Mouse (Mus musculus) heart, postnatal 14 days (tissue): ENCODE measurements around the gene Mgmt. TPM values are rescaled to one million over a fixed set of nuclear protein-coding genes. Genes with fewer than 3 reads are reported as not detected.

Experiments used
- DNase-seq, 2 experiments: peaks; one replicate each; pipeline ENCODE4 v3.0.0; 2021 to 2022
- intact Hi-C: fragments of 180-260 bp; cut with DNase I; formaldehyde crosslinking; loops from one replicate; pipeline ENCODE4 v1.15.1; 2025
- total RNA-seq, 2 experiments: library from RNA; stranded (reverse); gene quantifications; 2 replicates each; pipeline ENCODE4 v1.2.3; 2021

Gene Mgmt
- total RNA-seq, 2 experiments from 2014 or later: 3.4 to 3.6 TPM

DNA sequence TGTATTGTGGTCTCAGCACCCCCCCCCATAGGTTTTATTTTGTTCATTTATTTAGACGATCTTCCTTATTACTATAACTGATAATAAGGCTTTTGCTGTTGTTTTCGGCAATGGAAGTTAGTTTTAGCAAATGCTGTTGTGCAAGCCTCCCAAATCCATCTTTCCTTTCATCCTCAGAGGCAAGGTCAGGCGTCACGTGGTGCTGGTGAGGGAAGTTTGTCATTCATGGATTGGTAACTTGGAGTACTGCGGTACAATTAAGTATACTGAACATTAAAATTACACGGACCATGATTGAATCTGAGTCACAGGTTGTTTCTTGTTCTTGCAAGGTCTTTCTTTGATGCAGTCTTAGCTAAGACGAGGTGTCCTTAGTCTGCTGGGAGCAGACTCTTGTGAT is 77.9 kb downstream of the Mgmt start:
- no peak for DNase-seq
- intact Hi-C loops: no loop called here

DNA sequence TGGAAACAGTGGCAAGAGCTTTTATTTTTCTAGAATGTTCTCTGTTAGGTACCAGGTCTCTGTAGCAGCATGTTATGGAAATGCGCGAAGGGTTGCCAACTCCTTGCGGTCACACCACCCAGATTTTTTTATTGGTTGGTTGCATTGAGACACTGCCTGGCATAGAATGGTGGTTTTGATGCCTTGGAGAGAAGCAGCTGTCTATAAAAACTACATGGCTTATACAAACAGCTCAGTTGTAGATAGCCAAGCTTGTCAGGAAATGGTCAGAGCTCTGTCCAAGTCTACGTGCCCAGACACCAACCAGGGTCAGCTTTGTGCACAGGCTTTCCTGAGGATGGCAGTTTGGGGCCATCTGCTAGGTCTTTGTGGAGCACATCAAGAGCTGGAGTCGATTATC is 80.6 kb downstream of the Mgmt start:
- intact Hi-C loops: no loop called here
- no peak for DNase-seq

DNA sequence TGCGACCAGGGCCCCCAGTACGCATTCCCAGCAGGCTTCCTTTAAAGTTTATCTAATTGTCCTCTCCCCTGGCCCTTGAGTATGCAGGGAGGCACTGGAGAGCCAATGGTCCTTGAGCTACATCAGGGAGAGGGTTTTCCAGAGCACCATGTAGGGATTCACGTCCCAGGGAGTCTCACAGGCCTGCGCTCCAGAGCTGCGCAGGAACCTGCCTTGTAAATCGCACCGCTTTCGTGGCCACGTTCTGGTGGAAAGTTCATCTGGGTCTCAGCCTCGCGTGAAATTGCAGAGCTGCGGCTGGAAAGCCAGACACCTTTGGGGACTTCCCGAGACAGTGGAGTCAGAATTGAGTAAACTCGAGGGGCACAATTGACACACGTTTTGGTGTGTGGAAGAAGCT is 103.0 kb downstream of the Mgmt start:
- no peak for DNase-seq
- intact Hi-C loops: no loop called here

DNA sequence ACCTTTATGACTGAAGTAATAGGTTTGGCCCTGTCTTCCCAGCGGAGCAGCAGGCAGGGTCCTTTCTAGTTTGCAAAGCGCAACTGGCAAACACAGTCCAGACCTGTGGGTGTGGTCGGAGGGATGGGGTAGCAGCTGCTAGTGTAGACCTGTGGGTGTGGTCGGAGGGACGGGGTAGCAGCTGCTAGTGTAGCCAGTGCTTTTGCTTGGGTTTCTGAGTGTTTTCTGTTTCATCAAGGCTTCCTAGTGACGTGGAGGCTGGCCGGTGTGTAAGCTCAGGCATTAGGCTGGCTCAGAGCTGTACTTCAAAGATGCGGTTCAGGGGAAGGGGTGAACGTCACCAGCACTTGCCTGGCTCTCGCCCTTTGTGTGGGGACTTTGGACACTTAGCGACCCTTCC is 106.3 kb downstream of the Mgmt start:
- DNase-seq: no peak
- intact Hi-C loops: no loop called here

DNA sequence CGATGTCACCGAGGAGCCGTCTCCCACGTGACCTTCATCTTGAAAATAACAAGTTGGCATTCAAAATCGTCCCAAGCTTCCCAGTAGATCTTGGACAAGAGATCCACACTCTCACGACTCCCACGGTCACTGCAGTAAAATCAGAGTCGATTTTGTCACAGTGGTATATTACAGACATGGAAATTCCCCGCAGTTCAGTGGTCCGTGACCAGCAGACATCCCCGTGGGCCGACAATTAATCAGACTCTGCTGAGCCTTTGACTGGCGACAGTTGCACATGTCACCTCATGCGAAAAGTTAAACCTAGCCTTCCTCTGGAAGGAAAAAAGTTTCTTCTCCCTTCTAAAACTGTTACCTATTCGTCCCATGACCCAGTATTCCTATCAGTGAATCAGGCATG is 106.8 kb downstream of the Mgmt start:
- DNase-seq: no peak
- intact Hi-C loops: no loop called here

DNA sequence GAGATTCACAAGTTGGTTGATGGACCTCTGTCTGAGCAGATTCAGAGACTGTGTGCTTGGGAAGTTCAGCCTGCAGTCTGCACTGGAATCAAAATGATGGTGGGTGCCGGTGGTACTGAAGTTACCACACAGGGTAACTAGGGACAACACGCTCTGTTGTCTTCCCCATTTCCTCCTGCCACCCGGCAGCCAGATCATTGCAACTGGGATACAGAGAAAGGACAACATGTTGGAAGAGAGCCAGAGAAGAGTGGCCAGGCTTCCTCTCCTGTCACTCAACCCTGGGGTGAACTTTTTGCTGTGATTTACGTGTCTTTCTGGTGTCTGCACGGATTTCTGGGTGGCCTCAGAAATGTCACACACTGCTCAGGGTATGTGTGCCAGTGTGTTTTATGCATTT is 107.4 kb downstream of the Mgmt start:
- intact Hi-C loops: no loop called here
- peak; percentile 8 to 24 for DNase-seq

DNA sequence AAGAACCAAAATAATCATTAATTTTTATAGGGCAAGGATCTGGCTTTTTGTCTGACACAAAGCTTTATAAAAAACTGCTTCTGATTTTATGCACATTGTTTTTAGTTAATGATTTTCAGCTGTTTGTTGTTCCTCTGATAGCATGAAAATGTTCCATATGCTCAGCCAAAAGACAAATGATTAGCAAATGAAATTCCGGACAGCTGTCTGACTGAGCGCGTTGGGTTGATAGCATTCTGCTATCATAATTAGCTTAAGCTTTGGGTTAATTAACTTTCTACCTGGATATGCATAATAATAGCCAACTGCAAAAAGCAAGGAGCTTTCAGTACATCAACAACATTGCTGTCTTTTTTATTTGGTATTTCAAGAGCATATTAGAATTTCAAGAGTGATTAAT is 108.0 kb downstream of the Mgmt start:
- intact Hi-C loops: no loop called here

DNA sequence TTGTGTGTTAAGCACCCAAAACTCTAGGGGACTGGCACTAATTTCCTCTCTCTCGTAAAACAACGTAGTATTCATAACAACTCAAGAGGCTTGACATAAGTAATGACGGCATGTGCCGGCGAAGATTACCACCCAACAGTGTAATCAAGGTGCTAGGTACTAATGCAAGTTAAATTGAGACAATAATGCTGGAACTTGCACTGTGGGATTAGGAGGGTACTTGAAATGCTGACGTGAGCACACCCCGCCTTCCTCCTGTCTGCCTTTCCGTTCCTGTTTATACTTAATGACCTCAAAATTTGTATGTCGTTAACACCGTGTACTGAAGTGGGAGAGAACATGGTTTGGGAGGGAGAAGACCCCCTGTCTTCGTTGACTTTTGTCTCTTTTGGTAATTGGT is 110.9 kb downstream of the Mgmt start:
- intact Hi-C loops: loop anchor here (5.0 kb wide), 1 partner anchor 77 kb away; no protein-coding TSS in a partner anchor
- DNase-seq: no peak

More for the DNA sequence above, 108.0 kb downstream of the Mgmt start:
- no peak for DNase-seq

DNA sequence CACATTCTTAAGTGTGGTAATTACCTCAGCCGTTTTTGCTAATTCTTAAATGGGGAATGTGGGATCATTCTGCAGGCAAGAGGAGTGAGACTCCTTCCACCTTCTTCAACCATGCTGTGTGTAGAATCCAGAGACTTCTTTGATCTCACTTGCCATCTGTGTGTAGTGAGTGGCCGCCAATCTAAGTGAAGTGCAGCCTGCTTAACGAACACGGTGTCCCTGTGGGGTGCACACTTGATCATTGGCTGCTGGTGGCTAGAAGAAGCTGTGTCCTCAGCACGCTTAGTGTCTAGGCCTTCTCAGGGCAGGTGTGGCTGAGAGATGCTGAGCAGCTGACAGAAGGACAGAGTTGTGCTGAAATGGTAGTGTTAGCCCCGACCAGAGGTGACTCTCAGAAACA is 113.9 kb downstream of the Mgmt start:
- DNase-seq: no peak
- intact Hi-C loops: loop anchor here (5.0 kb wide), 1 partner anchor 74 kb away; no protein-coding TSS in a partner anchor

DNA sequence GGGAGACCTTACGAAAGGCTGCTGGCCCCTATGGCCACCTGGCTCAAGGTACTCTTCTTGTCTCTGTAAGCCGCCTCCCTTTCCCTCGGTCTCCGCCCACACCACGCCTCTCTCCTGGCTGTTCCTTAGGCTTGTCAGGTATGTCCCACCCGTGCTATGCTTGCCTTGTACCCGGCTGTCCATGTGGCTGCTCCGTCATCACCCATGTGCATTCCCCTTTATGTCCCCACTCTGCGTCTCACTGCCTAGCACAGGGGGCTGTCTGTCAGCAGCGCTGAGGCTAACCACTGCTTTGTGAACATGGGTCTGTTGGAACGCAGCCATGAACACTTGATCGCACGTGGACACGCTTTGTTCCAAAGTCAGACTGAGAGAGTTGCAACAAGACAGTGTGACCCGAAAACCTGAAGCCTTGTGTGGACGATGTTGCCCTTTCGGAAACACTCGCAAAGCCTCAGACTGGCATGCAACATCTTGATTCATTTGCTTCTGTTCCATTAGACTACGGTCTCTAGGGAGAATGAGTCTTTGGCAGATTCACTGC is 115.4 kb downstream of the Mgmt start:
- intact Hi-C loops: loop anchor here (5.0 kb wide), 1 partner anchor 72 kb away; no protein-coding TSS in a partner anchor
- DNase-seq: peak in 1 of 2 experiments; percentile 7

DNA sequence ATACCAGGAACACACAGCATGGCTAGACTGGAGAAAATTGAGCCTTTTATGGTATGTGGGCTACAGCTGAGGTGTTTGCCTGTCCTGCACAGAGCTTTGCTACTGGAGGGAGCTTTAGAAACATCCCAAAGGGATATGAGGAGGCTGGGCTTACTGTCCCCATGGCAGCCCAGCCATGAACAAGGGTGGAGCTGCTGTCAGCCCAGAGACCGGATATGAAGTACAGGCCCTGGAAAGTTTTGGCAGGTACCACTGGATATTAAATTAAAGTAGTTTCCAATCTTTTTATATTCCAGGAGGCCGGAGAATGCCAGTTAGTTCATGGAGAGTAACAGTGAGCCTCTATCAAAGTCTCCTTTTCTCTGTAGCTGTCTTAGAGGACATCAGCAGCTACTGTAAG is 116.0 kb downstream of the Mgmt start:
- intact Hi-C loops: no loop called here
- peak; percentile 6 to 40 for DNase-seq

DNA sequence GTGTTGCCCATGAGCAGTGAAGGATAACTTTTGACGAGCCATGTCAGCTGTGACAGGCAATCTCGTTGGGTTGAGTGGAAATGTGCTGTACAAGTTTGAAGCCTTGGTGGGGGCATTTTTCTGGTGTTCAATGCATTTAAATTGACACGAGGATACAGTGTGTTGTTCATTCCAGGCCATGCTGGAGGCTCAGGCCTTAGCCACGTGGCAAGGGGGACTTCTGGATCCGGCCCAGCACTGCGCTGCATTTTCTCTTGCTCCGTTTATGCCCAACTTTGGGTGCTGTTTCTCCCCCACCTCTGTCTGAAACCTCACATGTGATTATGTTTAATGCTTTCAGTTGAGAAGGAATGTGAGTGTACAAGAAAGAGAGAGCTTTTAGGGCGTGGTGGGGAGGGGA is 118.3 kb downstream of the Mgmt start:
- no peak for DNase-seq
- intact Hi-C loops: no loop called here

DNA sequence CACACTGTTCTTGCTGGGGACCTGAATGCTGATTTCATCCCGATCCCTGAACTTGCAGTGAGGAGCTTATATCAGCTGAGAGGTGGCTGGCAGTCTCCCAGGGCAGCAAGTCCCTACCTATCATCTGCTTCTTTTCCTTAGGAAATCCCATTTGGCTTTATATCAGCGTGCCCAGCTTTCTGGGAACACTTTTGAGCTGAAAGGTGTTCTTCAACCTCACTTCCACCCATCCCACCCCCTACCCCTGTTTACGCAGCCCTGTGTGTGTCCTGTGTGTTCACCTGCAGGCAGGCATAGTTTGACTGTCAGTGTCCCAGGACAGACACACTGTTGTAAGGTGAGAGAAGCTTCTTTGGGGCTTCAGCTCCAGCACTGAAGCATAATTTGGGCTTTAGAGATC is 119.0 kb downstream of the Mgmt start:
- DNase-seq: no peak

DNA sequence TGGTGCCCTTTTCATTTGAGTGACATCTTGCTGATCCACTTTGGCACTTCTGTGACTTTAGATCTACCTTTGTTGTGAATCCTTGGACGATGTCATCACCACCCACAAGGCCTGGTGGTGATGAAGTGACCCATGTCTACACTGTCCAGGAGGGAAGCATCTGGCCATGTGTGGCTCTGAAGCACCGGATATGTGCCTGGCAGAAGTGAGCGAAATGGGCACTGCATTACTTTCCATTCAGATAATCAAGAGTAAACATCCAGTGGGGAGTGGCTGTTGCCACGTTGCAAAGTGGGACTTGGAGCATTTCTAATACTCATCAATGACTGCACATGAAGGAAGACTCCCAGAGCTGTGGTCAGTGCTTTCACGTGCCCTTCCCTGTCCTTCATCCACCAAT is 124.2 kb downstream of the Mgmt start:
- intact Hi-C loops: no loop called here

More for the DNA sequence above, 119.0 kb downstream of the Mgmt start:
- intact Hi-C loops: no loop called here

DNA sequence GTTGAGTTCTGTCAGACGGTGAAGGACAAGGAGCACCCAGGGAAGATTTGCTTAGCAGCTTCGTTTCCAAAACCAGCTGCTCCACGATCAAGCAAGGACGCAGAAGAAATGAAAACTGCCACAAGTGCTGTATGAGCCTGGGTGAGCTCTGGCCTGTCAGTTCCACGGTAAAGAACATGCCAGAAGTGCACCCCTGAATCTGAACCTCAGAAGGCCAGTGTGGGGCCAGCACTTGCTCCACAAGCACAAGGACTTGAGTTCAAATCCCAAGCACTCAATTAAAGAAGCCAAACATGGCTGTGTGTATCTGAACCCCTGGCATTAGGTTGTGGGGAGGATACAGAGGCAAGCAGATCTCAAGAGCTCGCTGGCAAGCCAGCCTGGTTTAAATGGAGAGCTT is 125.8 kb downstream of the Mgmt start:
- DNase-seq: no peak
- intact Hi-C loops: no loop called here

More for the DNA sequence above, 124.2 kb downstream of the Mgmt start:
- DNase-seq: no peak

DNA sequence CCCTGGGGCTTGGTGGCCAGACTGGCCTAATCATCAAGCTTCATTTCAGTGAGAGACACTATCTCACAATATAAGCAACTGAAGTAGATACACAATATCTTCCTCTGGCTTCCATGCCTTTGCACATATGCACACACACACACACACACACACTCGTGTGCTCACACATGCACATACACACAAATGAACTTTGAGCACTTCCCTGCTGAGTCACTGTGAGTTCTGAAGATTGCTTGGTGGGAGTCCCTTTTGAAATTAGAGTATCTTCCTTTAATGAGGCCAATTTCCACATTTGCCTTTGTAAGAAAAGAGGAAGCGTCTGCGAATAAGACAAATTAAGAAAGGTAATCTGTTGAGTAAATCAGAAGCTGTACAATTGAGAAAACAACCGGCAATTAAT is 136.4 kb downstream of the Mgmt start:
- DNase-seq: no peak
- intact Hi-C loops: no loop called here

DNA sequence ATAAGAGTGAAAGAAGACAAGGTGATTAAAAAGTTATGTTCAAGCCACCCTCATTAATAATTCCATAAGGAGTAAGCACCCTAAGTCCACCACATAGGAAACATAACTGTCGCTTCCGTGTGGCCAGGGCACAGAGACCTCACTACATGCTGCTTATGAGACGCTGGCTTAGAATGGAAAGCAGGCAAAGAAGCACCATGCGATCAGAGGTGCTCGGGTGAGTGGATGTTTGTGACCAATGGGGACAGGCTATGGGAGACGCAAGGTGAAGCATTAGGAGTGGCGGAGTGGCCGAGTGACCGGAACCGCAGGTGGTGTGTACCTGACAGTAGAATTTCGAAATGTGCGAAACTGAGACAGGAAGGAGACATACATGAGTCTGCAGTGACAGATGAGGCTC is 138.8 kb downstream of the Mgmt start:
- DNase-seq: no peak
- intact Hi-C loops: no loop called here

DNA sequence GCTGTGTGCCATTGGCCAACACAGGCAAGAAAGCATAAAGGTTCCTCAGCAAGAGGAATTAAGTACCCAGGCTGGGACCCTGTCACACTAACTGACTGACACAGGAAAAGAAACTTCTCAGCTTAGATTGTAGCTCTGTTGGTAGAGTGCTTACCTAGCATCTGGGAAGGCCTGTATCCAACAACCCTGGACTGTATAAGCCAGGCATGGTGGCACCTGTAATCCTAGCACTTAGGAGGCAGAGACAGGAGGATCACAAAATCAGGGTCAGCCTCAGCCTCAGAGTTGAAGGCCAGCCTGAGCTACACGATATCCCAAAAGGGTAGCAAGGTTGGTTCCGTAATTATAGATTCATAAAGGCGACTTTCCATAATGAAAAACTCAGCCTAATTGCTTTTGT is 140.6 kb downstream of the Mgmt start:
- no peak for DNase-seq
- intact Hi-C loops: no loop called here

DNA sequence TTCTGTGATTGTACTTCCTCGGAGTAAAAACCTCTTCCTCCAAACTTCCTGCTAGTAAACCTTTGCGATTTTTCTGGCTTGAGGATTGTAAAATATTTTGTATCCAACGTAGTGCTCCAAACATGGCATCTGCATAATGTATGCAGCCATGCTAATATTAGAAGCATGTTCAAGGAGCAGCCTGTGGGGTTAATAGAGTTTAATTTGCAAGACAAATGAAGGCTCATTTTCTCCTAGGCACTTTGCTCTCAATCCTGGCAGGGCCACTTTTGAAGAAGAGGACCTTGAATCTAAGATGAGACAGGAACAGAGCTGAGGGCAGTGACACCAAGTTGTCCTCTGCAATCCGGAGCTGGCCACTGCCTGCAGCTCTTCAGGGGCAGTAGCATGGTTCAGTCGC is 141.5 kb downstream of the Mgmt start:
- DNase-seq: no peak
- intact Hi-C loops: no loop called here

DNA sequence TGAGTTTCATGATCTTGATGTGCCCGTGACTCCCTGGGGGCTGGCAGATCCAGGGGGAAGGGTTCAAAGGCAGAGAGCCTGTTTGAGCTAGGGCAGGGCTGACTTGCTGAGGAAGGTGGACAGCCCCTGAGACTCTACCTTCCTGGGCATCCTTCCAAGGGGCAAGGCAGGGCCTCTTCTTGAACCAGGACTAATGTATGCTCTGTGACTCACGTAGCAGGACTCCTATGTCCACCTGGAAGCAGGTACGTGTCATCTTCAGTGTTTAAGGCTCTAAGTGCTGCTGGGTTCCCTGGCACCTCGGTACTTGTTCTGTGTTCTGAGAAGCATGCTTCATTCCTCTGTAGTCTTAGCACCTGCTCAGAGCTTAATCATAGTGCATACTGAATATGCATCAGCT is 143.1 kb downstream of the Mgmt start:
- intact Hi-C loops: no loop called here
- DNase-seq: no peak

DNA sequence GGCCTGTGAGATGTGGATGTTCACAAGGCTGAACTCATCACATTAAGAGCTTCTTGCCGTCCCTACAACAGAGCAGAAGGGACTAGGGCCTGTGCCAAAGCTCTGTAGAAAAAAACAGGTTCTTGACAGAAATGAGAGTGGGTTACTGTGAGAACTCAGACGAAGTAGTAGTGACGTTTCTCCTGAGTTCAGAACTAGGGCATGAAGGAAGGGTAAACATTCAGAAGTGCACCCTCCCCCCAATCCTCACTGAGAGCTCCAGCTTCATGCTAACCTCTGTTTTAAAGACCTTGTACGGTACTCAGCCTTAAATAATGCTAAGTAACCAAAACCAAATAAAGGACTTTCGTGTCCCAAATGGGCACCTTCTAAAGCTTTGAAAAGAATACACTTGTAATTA is 143.5 kb downstream of the Mgmt start:
- no peak for DNase-seq
- intact Hi-C loops: no loop called here

DNA sequence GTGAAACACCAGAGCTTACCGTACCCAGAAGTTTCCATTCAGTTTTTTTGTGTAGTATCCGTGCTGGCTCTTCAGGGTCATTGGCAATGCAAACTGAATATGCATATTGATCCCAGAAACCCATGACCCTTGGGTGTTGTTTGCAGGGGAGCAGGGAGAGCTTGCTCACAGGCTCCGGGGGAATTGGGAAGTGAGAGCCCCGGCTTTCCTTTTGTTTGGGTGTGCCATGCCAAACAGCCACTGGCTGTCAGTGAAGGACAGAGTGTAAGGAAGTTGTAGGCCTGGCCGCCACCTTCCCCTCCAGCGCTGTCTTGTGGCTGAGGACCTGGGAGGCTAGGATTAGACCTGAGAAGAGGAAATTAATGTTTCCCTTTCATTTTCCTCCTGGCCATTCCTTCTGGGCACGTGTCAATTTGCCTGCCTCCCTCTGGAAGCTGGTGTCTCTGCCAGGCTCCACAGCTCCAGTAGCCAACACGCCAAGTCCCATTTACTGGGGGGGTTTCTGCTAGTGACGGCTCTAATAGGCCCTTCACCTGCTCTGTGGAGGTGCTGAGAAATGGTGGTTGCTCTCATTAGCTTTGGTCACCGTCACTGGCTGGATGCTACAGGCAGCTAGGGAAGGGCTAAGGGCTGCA is 144.0 kb downstream of the Mgmt start:
- no peak for DNase-seq
- intact Hi-C loops: no loop called here

DNA sequence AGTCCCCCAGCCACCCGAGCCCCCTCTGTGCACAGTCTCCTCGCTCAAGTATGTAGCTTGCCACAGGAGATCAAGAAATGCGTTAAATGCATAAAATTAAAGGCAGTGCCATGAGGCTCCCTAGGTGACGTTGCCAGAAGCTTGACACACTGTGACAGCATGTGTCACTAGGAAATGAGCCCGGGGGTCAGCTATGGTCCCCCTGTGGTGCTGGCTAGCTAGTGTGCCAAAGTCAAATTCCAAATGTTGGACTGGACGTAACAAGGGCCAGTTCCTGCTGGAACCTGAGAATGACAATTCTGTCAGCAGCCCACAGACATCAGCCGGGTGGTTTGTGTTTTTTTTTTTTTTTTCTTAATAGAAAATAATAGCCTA is 144.5 kb downstream of the Mgmt start:
- intact Hi-C loops: no loop called here
- no peak for DNase-seq
